Mouse (Mus musculus): Measurements from ENCODE around the gene Fzd9.

- TF ChIP-seq CTCF (IDR thresholded peaks at IDR 0.05; ENCODE audit: control insufficient read depth, insufficient read depth, insufficient read length) (peak; percentile 94), MYOG (IDR thresholded peaks at IDR 0.05; ENCODE audit: control insufficient read depth, extremely low read depth, insufficient read length) (no peak), FOSL1 (IDR thresholded peaks at IDR 0.05; ENCODE audit: insufficient read depth, low read length, poor library complexity, severe bottlenecking) (no peak), USF1 (IDR thresholded peaks at IDR 0.05; ENCODE audit: low read depth) (no peak)
These were observed 35.2 kb upstream of the Fzd9 start for GRCm38 (mm10) chr5:135286185-135286584.
